Comparison of ENCODE assay signal across 8 mouse cellular contexts in the genomic region with DNA sequence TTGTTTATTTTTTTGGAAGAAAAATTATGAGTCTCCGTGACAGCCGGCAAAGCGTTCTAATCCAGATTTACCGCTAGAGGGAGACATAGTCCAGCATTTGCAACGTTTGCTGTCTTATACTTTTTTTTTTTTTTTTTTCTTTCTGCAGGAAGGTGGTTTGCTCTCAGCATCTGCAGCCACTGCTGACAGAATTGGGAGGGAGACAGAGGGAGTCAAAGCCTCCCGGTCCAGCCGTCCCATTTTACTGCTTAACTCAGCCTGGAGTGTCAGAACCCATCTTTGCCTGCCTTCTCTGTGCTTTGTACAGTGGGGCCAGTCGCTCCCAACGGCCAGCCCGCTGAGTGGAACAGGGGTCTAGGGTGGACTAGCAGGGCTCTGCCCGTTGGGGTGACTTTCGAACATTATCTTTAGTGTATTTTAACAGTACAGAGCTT. TPM values are rescaled to one million over a fixed set of nuclear protein-coding genes. Genes with fewer than 3 reads are reported as not detected.
DNase-seq lines count a peak whose midpoint lies in the region; ATAC-seq and TF ChIP-seq lines count a peak whose summit lies in the region.

Gene Fam19a2, plus strand, starts transcription at position 121 of the 434 bp plus-strand sequence.

- H3K9me3 ChIP-seq in MEL (replicated peaks; ENCODE audit: insufficient read depth, low read length): no peaks in the 10 kb centered on the region
- H3K9me3 ChIP-seq in forebrain, embryonic 10.5 days: no peaks in the 10 kb centered on the region
- H3K9me3 ChIP-seq in lung, postnatal 0 days (ENCODE audit: low read length): no peaks in the 10 kb centered on the region

- peak within 1 kb of the TSS; percentile 77 for H3K4me2 ChIP-seq in lung, postnatal 0 days (replicated peaks; ENCODE audit: low read depth, low read length)

- TF ChIP-seq EP300 in MEL (IDR thresholded peaks at IDR 0.05; ENCODE audit: low read depth in 1 of 2, low read length in 2 of 2): no peak
- no peak for TF ChIP-seq EP300 in lung, postnatal 0 days (IDR thresholded peaks at IDR 0.05)

- no peaks in the 10 kb centered on the region; a peak in 2 of 4 replicates for H3K27me3 ChIP-seq in MEL (ENCODE audit: control insufficient read depth in 1 of 2, insufficient read depth in 2 of 2, low read length in 2 of 2)
- H3K27me3 ChIP-seq in forebrain, embryonic 10.5 days (ENCODE audit: poor library complexity, severe bottlenecking): peaks cover 43% of the 10 kb centered on the region
- peaks cover 15% of the 10 kb centered on the region for H3K27me3 ChIP-seq in lung, postnatal 0 days (replicated peaks; ENCODE audit: insufficient read depth, low read length)

- H3K4me1 ChIP-seq in MEL (ENCODE audit: control insufficient read depth in 1 of 2, insufficient read depth in 2 of 2, low read length in 2 of 2): no peaks in the 10 kb centered on the region
- H3K4me1 ChIP-seq in forebrain, embryonic 10.5 days: peaks cover 24% of the 10 kb centered on the region
- peaks cover 7% of the 10 kb centered on the region for H3K4me1 ChIP-seq in lung, postnatal 0 days (ENCODE audit: insufficient read depth, low read depth, low read length)

- ATAC-seq in hematopoietic stem cell, adult 5-6 weeks (replicated peaks in 1 of 2; ENCODE audit: insufficient read depth in 1 of 2, low FRiP score in 2 of 2, low TSS enrichment in 1 of 2, low read depth in 1 of 2, poor library complexity in 2 of 2, severe bottlenecking in 2 of 2): peak; percentile 74 to 81
- peak; percentile 17; the same call in 1 of the 2 replicates for ATAC-seq in lung, postnatal 0 days
- ATAC-seq in activated CD4-positive, CD25-positive, alpha-beta regulatory T cell, adult 4 months: no peak

- no peaks in the 10 kb centered on the region for H3K79me2 ChIP-seq in MEL (ENCODE audit: control insufficient read depth, insufficient read depth, low read length, poor library complexity)

- no peak within 1 kb of the TSS for H3K9ac ChIP-seq in MEL (ENCODE audit: control insufficient read depth, low read depth, low read length, poor library complexity, severe bottlenecking)
- H3K9ac ChIP-seq in lung, postnatal 0 days (replicated peaks; ENCODE audit: low read depth): no peak within 1 kb of the TSS

- no peak for TF ChIP-seq POLR2A in MEL (IDR thresholded peaks at IDR 0.05; ENCODE audit: control insufficient read depth in 1 of 2, insufficient read depth in 1 of 2, low read depth in 1 of 2, low read length in 2 of 2, poor library complexity in 1 of 2)

- DNase-seq in MEL (ENCODE audit: low read depth, low spot score): peak; percentile 74
- DNase-seq in c-Kit-positive CD71-positive TER-119-negative erythroid progenitor cells, embryonic 14.5 days (ENCODE audit: low read depth): peak; percentile 40
- DNase-seq in forebrain, embryonic 10.5 days (ENCODE audit: extremely low spot score, low spot score): peak; percentile 59
- DNase-seq in layer of hippocampus, adult 8-10 months (ENCODE audit: low spot score in 2 of 2): peak; percentile 31 to 49
- peak; percentile 85 for DNase-seq in lung, postnatal 0 days (ENCODE audit: low spot score)
- peak; percentile 93 for DNase-seq in retina, embryonic 14.5 days (ENCODE audit: low spot score)

- 1% methylated on average over 12 of the region's 12 CpGs for WGBS in forebrain, embryonic 10.5 days
- 1% methylated on average over 12 of the region's 12 CpGs for WGBS in lung, postnatal 0 days

- H3K27ac ChIP-seq in MEL (ENCODE audit: control insufficient read depth, low read depth, low read length): no peak within 1 kb of the TSS
- peak within 1 kb of the TSS; percentile 75 for H3K27ac ChIP-seq in forebrain, embryonic 10.5 days
- no peak within 1 kb of the TSS for H3K27ac ChIP-seq in lung, postnatal 0 days (ENCODE audit: low read length)

- peak; percentile 56 to 84 (median 65) for TF ChIP-seq CTCF in MEL (IDR thresholded peaks at IDR 0.05 in 2 of 3, conservative IDR thresholded peaks at IDR 0.05 in 1 of 3; ENCODE audit: control insufficient read depth in 1 of 3, insufficient read depth in 1 of 3, low read depth in 2 of 3, low read length in 3 of 3, poor library complexity in 1 of 3, severe bottlenecking in 1 of 3)
- peak; percentile 80 for TF ChIP-seq CTCF in lung, postnatal 0 days (IDR thresholded peaks at IDR 0.05)

- H3K4me3 ChIP-seq in MEL (ENCODE audit: control insufficient read depth in 1 of 2, insufficient read depth in 1 of 2, low read depth in 2 of 2, low read length in 2 of 2): no peak within 1 kb of the TSS
- peak within 1 kb of the TSS; percentile 64 for H3K4me3 ChIP-seq in forebrain, embryonic 10.5 days
- H3K4me3 ChIP-seq in lung, postnatal 0 days (ENCODE audit: low read depth, low read length): peak within 1 kb of the TSS; percentile 43

- no peaks in the 10 kb centered on the region for H3K36me3 ChIP-seq in MEL (ENCODE audit: control insufficient read depth in 1 of 2, insufficient read depth in 2 of 2, low read length in 2 of 2)
- no peaks in the 10 kb centered on the region for H3K36me3 ChIP-seq in forebrain, embryonic 10.5 days (replicated peaks)
- H3K36me3 ChIP-seq in lung, postnatal 0 days (ENCODE audit: insufficient read depth, low read length): no peaks in the 10 kb centered on the region

- TF ChIP-seq RAD21 in MEL (IDR thresholded peaks at IDR 0.05; ENCODE audit: low read depth, low read length): peak; percentile 98

TF ChIP-seq in MEL, 35 proteins besides CTCF, POLR2A, EP300 and RAD21:
- peak; percentile 41; the same call in 1 of the 2 replicates for TF ChIP-seq ZKSCAN1 (IDR thresholded peaks at IDR 0.05; ENCODE audit: low read depth, low read length)
- TF ChIP-seq ZNF384 (IDR thresholded peaks at IDR 0.05; ENCODE audit: low read depth, low read length): peak; percentile 100
- TF ChIP-seq TAL1 (IDR thresholded peaks at IDR 0.05; ENCODE audit: low read length): no peak
- no peak for TF ChIP-seq POLR2AphosphoS5 (IDR thresholded peaks at IDR 0.05; ENCODE audit: borderline replicate concordance, low read depth, low read length)
- TF ChIP-seq SMC3 (IDR thresholded peaks at IDR 0.05; ENCODE audit: low read depth, low read length): peak; percentile 82
- no peak for TF ChIP-seq KAT2A (conservative IDR thresholded peaks at IDR 0.05; ENCODE audit: low read depth, low read length)
- peak; percentile 87 for TF ChIP-seq ZC3H11A (IDR thresholded peaks at IDR 0.05; ENCODE audit: low read depth, low read length)
- TF ChIP-seq MAFK (IDR thresholded peaks at IDR 0.05; ENCODE audit: borderline replicate concordance, low read depth, low read length): no peak
- no peak for TF ChIP-seq MXI1 (IDR thresholded peaks at IDR 0.05; ENCODE audit: low read depth, low read length)
- TF ChIP-seq USF2 (IDR thresholded peaks at IDR 0.05; ENCODE audit: borderline replicate concordance in 1 of 2, insufficient read depth in 1 of 2, low read depth in 1 of 2, low read length in 2 of 2): no peak
- TF ChIP-seq ELF1 (IDR thresholded peaks at IDR 0.05; ENCODE audit: low read depth, low read length): no peak
- no peak for TF ChIP-seq ETS1 (IDR thresholded peaks at IDR 0.05; ENCODE audit: low read depth, low read length)
- TF ChIP-seq MAX (IDR thresholded peaks at IDR 0.05; ENCODE audit: low read length): no peak
- no peak for TF ChIP-seq USF1 (IDR thresholded peaks at IDR 0.05; ENCODE audit: low read depth, low read length)
- no peak for TF ChIP-seq NRF1 (IDR thresholded peaks at IDR 0.05; ENCODE audit: insufficient read depth, low read depth, low read length, poor library complexity, severe bottlenecking)
- TF ChIP-seq POLR2AphosphoS2 (IDR thresholded peaks at IDR 0.05; ENCODE audit: low read length): no peak
- TF ChIP-seq MAZ (IDR thresholded peaks at IDR 0.05; ENCODE audit: low read depth, low read length): no peak
- no peak for TF ChIP-seq GATA1 (IDR thresholded peaks at IDR 0.05; ENCODE audit: low read depth, low read length)
- TF ChIP-seq BHLHE40 (IDR thresholded peaks at IDR 0.05; ENCODE audit: borderline replicate concordance, low read depth, low read length): no peak
- TF ChIP-seq HCFC1 (IDR thresholded peaks at IDR 0.05; ENCODE audit: low read depth, low read length): no peak
- TF ChIP-seq GABPA (IDR thresholded peaks at IDR 0.05; ENCODE audit: low read depth, low read length): no peak
- TF ChIP-seq MYB (IDR thresholded peaks at IDR 0.05; ENCODE audit: low read depth, low read length): no peak

RNA-seq across cellular contexts. Expression of gene Fam19a2, which starts in this region (rescaled TPM):
- not detected in 2 replicates for total RNA-seq in MEL (2012; rRNA removed)
- not detected for polyA plus RNA-seq in MEL (2012; ENCODE audit: insufficient read depth in 1 of 2, insufficient read length in 2 of 2, low read depth in 1 of 2, low replicate concordance in 2 of 2, missing spikeins in 1 of 2)
- 1.7 and 2.2 TPM in 2 replicates for polyA plus RNA-seq in forebrain, embryonic 10.5 days (2016; fragmentation: Nextera tagmentation; extraction: Ambion mirVana)
- total RNA-seq in hematopoietic stem cell, adult 5-6 weeks (2017): not detected in 2 replicates
- total RNA-seq in layer of hippocampus, adult 8-10 months (2022): 10 to 100 TPM; 41.9 to 46.3 (median 44.4) TPM
- 0.12 and 0.24 TPM in 2 replicates for polyA plus RNA-seq in lung, postnatal 0 days (2015; fragmentation: Nextera tagmentation; extraction: Ambion mirVana)
- polyA plus RNA-seq in activated CD4-positive, CD25-positive, alpha-beta regulatory T cell, adult 4 months (2017; shearing (Covaris generic)): not detected

Comparison
In these comparisons a context has a peak if more than half of its experiments do, and no peak if none do; other contexts are left out.
1. RNA of gene Fam19a2 (total RNA-seq): 41.9 to 46.3 TPM in layer of hippocampus, adult 8-10 months; not detected in MEL and not detected in hematopoietic stem cell, adult 5-6 weeks; every median in the first group is over 10 times any median in the second.
2. Peak in DNase-seq in MEL; RNA of the gene not detected or under 1 TPM.
3. Peak in ATAC-seq in hematopoietic stem cell, adult 5-6 weeks; RNA of the gene not detected or under 1 TPM.
4. Peak in DNase-seq, ATAC-seq, H3K4me3 ChIP-seq and H3K4me2 ChIP-seq in lung, postnatal 0 days; RNA of the gene not detected or under 1 TPM.
5. DNase-seq: peak in every context shown above with its lines; median percentile 93 in retina, embryonic 14.5 days; 85 in lung, postnatal 0 days; 74 in MEL; 59 in forebrain, embryonic 10.5 days; 40 in c-Kit-positive CD71-positive TER-119-negative erythroid progenitor cells, embryonic 14.5 days; 40 in layer of hippocampus, adult 8-10 months.